Mouse (Mus musculus) mouse trophoblast stem cell (cell line): ENCODE results near the gene Ift52.
"Not testable (repeated sequence)": the region's sequence is repeated elsewhere in the genome, so short reads cannot be mapped to it uniquely, and the experiment has no call there.

Source experiments
- in situ Hi-C, 2 experiments: fragments of 300-500 bp; cut with MseI, MboI; formaldehyde crosslinking; loops; 2 replicates in 1 of 2; 3 replicates in 1 of 2; pipeline ENCODE4 v1.15.1; 2025

Gene Ift52

GRCm38 (mm10) chr2:163031289-163031688, 14.1 kb downstream of the Ift52 start:
- in situ Hi-C loops = no loop called here

DNA sequence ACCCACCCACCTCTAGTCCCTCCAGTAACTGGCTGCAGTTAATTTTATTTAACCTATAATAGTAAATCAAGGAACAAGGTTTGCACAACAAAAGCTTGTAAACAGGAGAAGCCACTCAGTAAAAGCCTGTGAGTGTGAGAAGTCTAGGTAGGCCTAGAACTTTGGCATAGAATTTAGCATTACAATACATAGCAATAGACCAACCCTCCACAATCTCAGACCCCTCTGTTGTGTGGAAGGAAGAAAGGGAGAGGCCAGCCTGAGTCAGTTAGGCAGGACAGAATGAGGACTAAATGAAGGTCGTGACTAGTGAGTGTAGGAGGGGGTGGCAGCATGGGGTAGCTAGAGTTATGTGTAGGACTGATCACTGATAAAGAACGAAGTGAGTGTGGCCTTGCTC, 14.6 kb downstream of the Ift52 start:
- in situ Hi-C loops = no loop called here

DNA sequence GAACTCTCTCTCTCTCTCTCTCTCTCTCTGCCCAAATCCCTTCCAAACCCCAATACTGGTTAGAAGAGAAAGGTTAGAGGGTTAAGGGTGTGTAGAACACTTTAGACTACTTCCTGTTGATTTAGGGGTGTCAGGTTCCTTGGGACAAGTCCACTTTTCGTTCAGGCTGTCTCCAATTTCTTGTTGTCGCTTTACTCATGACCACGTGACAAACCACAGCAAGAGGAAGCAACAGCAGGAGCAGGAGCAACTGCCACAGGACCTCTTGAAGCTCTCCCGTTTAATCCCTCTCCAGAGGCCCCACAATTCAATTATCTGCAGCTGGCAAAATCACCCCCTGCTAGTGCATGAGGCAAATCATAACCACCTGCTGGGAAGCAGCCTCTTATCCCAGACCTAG, 15.5 kb downstream of the Ift52 start:
- in situ Hi-C loops = no loop called here

DNA sequence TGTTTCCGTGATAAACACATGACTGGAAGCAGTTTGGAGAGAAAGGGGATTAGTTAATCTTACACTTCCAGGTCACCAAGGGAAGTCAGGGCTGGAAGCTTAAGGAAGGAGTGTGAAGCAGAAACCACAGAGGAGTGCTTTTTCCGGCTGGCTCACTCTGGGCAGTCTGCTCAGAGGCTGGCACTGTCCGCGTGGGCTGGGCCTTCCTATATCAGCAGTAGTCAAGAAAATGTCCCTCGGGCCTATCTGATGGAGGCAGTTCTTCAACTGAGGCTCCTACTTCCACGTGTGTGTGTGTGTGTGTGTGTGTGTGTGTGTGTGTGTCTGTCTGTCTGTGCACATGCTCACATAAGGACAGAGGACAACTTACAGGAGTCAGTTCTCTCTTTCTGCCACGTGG, 22.8 kb downstream of the Ift52 start:
- in situ Hi-C loops = no loop called here

- in situ Hi-C loops = loop anchor here in 1 of 2 experiments (5.0 kb wide), 1 partner anchor 39 kb away; the partner anchor contains the start of gene Gtsf1l
Measured at GRCm38 (mm10) chr2:163048125-163048524, 31.0 kb downstream of the Ift52 start.

GRCm38 (mm10) chr2:163049116-163049515, 32.0 kb downstream of the Ift52 start:
- in situ Hi-C loops = loop anchor here in 1 of 2 experiments (5.0 kb wide), 1 partner anchor 38 kb away; the partner anchor contains the start of gene Gtsf1l

DNA sequence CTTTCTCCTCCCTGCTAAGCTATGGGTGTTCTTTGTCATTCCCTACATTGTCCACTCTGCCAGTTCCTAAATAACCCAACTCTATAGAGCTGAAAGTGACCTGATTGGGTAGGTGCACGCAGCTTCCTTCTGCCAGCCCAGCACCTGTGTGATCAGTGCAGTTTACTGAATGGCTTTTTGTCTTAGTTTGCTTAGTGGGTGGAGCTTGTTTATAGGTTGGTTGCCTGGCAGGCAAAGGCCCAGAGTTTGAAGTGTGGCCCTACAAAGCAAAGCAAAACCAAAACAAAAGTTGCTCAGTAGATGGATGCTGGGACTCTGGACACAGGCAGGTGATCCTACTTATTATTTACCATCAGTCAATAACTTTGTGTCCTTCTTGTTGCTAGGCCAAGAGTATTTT, 34.5 kb downstream of the Ift52 start:
- in situ Hi-C loops = no loop called here

GRCm38 (mm10) chr2:163052101-163052500, 34.9 kb downstream of the Ift52 start:
- in situ Hi-C loops = no loop called here

DNA sequence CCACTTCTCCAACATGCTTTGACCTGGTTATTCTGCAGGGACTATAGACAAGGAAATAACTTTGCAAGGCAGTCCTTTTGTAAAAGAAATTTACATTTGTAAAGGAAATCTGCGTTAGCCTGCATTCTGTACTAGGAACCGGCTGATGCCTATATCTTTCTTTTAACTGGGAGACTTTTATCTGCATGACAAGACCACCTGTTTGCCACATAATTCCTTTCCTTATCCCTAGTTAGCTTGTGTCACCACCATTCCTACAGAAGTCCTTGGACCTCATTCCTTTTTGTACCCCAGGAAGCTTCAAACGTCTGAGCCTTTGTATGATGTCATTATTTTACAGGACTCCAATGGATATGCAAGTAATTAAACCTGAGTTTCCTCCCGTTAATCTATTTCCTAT, 35.7 kb downstream of the Ift52 start:
- in situ Hi-C loops = no loop called here

GRCm38 (mm10) chr2:163054335-163054840, 37.2 kb downstream of the Ift52 start, which contains the start of gene Mybl2:
Gene Mybl2, plus strand, starts transcription at chr2:163054687.
- in situ Hi-C loops = no loop called here

DNA sequence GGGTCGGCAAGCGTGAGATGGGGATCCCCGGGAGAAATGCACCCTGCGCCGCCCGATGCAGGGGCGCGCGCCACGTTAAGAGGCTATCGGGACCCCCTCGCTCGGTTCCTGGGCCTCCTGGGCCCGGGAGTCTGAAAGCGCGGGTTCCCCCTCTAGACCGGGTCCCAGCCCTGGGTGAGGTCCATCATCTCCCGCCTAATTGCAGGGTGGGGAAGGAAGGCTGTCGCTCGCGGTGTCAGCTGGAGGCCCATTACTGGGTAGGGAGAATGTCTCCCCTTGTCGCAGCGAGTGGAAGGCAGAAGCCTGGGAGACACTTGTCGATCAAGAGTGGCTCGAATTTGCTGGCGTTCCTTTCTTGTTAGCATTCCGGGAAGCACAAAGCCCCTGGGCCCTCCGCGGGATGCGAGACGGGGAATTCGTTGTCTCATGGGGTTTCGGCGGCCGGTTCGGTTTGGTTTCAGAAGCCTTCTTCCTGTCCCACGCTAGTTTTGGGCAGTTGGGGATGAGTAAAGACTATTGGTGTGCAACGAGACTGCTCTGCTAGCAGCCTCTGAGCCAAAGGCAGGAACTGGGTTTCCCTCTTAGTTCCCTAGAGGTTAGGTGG, 37.8 kb downstream of the Ift52 start:
- in situ Hi-C loops = no loop called here

- in situ Hi-C loops = no loop called here
Measured at GRCm38 (mm10) chr2:163055715-163056114, 38.6 kb downstream of the Ift52 start.

DNA sequence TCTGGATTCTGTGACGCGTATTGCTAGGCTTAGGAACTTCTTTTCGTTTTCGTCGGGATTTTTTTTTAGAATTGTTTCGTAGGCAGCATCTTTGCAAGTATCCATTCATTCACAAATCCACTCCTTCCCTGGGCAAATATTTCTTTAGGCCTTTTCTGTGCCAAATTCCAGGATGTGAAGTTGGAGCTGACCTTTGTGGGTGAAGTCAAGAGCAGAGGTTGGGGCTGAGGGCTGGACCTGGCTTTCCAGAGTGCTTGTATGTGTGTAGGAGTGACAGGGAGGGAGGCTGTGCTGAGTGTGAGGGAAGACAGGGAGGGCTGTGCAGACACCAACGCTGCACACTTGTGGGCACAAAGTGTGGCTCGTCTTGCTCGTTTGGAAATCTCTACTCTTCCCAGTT, 39.4 kb downstream of the Ift52 start:
- in situ Hi-C loops = no loop called here

DNA sequence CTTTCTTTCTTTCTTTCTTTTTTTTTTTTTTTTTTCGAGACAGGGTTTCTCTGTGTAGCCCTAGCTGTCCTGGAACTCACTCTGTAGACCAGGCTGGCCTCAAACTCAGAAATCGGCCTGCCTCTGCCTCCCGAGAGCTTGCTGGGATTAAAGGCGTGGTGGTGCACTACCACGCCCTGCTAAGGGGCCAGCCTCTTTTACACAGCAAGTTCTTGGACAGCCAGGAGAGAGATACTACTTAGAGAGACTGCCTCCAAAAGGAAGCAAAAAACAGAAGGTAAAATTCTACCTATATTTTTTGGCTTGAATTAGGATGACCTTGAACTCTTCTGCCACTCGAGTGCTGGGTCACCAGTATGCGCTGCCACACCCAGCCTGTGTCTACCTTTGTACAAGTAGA, 41.8 kb downstream of the Ift52 start:
- in situ Hi-C loops = not testable (repeated sequence)

- in situ Hi-C loops = no loop called here
Measured at GRCm38 (mm10) chr2:163060630-163061029, 43.5 kb downstream of the Ift52 start.

DNA sequence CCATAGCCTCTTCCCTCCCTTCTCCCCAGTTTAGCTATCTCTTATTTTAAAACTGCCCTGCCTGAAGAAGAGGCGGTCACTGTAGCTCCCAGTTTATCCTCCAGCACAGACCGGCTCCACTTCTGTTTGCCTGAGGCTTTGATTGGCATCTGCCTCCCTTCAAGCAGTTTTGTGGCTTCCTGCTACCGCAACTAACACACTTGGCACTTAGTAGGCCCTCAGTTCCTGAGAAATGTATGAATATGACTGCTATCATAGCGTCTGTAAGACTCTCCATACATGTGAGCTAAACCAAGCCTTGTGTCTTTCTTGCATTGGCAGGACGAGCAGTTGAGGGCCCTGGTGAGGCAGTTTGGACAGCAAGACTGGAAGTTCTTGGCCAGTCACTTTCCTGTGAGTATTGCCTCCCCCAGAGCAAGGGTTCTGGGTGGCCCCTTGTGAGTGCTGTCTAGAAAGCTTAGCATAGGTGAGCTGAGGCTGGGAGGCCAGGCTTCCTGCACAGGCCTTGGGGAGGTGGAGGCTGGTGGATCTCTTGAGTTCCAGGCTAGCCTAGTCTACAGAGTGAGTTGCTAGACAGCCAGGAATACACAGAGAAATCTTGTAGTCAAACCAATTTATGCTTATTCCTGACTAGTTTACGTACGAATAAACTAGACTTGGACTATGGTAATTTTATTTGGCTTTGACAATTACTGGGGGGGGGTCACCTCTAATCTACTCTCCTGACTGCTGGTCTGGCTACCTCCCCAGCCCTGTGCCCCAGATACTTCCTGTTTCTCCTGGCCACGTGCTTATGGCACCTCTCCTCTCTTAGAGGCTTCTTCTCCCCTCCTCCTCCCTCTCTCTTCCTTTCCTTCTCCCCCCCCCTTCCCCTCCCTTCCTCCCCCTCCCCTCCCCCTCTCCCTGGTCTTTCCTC, 44.3 kb downstream of the Ift52 start:
- in situ Hi-C loops = no loop called here

DNA sequence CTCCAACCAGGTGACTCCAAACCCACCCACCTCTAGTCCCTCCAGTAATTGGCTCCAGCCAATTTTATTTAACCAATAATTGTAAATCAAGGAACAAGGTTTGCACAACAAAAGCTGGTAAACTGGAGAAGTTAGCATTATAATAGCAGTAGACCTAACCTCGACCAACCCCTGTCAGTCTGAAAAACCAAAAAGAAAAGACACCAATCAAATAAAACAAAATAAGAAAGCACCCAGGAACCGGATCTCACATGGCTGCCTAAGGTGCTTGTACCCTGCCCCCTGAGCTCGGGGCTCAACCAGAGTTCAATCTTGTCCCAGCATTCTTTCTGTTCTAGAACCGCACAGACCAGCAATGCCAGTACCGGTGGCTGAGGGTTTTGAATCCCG, 45.0 kb downstream of the Ift52 start:
- in situ Hi-C loops = no loop called here

DNA sequence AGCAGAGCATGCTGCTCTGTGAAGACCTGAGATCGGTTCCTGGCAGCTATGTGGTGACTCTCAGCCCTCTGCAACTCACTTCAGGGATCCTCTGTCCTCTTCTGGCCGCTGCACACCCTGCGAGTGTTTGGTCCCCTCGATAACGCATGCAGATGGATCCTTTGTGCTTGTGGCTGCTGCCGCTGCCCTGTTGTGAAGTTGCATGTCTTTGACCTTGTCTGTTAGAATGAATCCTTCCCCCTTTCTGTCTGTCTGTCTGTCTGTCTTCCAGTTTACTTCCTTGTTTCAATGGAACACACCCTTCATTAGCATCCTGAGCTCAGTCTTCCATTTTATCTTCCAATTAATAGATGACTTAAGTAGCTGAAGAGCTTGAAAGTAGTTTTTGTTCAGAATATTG, 49.2 kb downstream of the Ift52 start:
- in situ Hi-C loops = no loop called here

GRCm38 (mm10) chr2:163067233-163067632, 50.1 kb downstream of the Ift52 start:
- in situ Hi-C loops = no loop called here

- in situ Hi-C loops = no loop called here
Measured at GRCm38 (mm10) chr2:163070213-163070612, 53.1 kb downstream of the Ift52 start.

GRCm38 (mm10) chr2:163071590-163071989, 54.4 kb downstream of the Ift52 start:
- in situ Hi-C loops = no loop called here

DNA sequence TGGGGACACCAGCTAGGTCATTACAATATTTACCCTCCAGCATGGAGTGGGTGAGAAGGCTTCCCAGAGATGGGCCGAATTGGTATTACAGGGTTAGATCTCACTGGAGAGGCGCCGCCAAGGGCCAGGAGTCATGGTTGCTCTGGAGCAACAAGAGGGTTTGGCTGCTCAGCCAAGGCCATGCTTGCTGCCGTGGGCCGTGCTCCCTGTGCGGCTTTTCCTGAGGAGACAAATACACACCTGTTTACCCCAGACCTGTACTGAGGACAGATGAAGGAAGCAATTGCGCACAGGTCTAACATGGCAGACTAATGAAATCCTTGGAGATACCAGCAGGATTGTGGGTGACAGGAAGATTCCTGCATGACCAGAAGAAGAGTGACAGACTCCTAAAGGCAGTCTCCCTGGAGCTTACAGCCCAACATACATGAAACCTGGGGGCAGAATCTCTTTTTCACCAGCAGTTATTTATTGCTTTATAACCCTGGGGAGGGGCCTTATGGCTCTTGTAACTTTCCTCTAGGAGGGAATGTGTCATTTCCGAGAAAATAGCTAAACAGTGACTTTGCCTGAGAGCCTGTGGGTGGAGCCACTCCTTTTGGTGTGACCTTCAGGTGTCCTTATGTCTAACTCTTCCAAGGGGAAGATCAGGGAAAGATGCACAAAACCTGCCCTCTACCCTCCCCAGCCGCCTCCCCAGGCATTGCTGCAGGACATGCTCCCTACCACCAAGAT, 56.0 kb downstream of the Ift52 start:
- in situ Hi-C loops = no loop called here
